Mouse (Mus musculus): ENCODE results near the gene Mab21l3. TPM values are rescaled to one million over a fixed set of nuclear protein-coding genes. Genes with fewer than 3 reads are reported as not detected.
A peak's percentile ranks its signal among the peaks of the same experiment; 100 is the strongest.

Gene Mab21l3
- polyA plus RNA-seq, 1 experiment from 2014 or later = 0.73 TPM

- Histone ChIP-seq H3K9me3 (replicated peaks) (no peaks in the 10 kb centered on the region), H3K4me3 (replicated peaks) (no peak overlapping the region), H3K4me1 (no peaks in the 10 kb centered on the region), H3K9ac (no peak overlapping the region), H3K36me3 (no peaks in the 10 kb centered on the region), H3K27ac (no peak overlapping the region), H3K4me2 (no peak overlapping the region), H3K27me3 (no peaks in the 10 kb centered on the region)
- 64% methylated on average over 10 of the region's 10 CpGs for WGBS
- peak; percentile 79 for ATAC-seq (replicated peaks; ENCODE audit: low FRiP score)
Measured at GRCm38 (mm10) chr3:101812341-101812962, 36.3 kb downstream of the Mab21l3 start.

DNA sequence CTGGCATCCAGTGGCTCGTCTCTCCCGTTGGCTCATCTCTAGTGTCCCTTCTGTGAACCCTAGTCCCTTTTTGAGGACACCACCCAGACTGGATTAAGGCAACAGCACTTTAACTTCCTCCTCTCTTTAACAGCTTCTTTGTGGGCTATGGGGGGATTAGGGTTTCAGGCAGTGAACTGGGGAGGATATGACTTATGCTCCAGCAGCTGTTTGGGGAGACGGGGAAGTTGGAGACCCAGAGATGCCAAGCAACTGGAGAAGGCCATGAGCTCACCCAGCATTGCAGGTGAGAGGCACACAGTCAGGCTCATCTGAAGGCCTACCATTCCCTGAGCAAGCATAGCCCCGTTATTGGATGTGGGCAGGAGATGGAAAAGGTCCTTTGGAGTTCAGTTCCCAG, 36.8 kb downstream of the Mab21l3 start:
- H3K4me1 ChIP-seq = peaks cover 4% of the 10 kb centered on the region
- H3K9ac ChIP-seq = no peak overlapping the region
- no peaks in the 10 kb centered on the region for H3K36me3 ChIP-seq
- H3K27me3 ChIP-seq = no peaks in the 10 kb centered on the region
- 80% methylated on average over 4 of the region's 4 CpGs for WGBS
- no peak overlapping the region for H3K27ac ChIP-seq
- no peak overlapping the region for H3K4me3 ChIP-seq (replicated peaks)
- no peak for ATAC-seq (replicated peaks; ENCODE audit: low FRiP score)
- no peaks in the 10 kb centered on the region for H3K9me3 ChIP-seq (replicated peaks)
- no peak overlapping the region for H3K4me2 ChIP-seq

GRCm38 (mm10) chr3:101807646-101808045, 41.1 kb downstream of the Mab21l3 start:
- H3K4me1 ChIP-seq = peaks cover 38% of the 10 kb centered on the region
- H3K9me3 ChIP-seq (replicated peaks) = no peaks in the 10 kb centered on the region
- H3K27ac ChIP-seq = no peak overlapping the region
- H3K4me2 ChIP-seq = no peak overlapping the region
- H3K27me3 ChIP-seq = no peaks in the 10 kb centered on the region; the same call in 1 of the 2 replicates
- no peak overlapping the region for H3K9ac ChIP-seq
- no peaks in the 10 kb centered on the region for H3K36me3 ChIP-seq
- no peak for ATAC-seq (replicated peaks; ENCODE audit: low FRiP score)
- 79% methylated on average over 6 of the region's 6 CpGs for WGBS
- no peak overlapping the region for H3K4me3 ChIP-seq (replicated peaks)

GRCm38 (mm10) chr3:101806941-101807340, 41.8 kb downstream of the Mab21l3 start:
- ATAC-seq (replicated peaks; ENCODE audit: low FRiP score) = no peak
- H3K4me1 ChIP-seq = peaks cover 41% of the 10 kb centered on the region
- H3K4me3 ChIP-seq (replicated peaks) = no peak overlapping the region
- H3K36me3 ChIP-seq = no peaks in the 10 kb centered on the region
- H3K4me2 ChIP-seq = no peak overlapping the region
- no peak overlapping the region for H3K27ac ChIP-seq
- WGBS = 58% methylated on average over 4 of the region's 4 CpGs
- no peaks in the 10 kb centered on the region for H3K9me3 ChIP-seq (replicated peaks)
- no peaks in the 10 kb centered on the region; the same call in 1 of the 2 replicates for H3K27me3 ChIP-seq
- no peak overlapping the region for H3K9ac ChIP-seq

DNA sequence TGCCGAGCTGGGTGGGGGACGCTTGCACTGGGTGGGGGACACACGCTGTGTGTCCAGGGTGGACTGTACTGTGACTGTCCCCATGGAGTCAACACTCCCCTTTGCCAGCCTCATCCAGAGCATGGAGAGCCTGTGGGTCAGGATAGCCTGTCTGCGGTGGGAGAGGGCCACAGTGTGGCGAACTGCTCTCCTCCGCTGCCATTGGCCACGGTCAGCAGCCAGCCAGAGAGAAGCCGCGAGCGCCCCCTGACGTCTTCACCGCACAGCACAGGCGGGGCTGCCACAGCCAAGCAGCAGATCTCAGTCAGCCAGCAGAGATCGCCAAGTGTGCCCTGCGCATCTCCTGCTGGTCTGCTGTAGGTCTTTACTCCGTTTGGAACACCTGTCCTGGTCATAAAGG, 42.6 kb downstream of the Mab21l3 start:
- H3K4me3 ChIP-seq (replicated peaks) = no peak overlapping the region
- peak overlapping the region; percentile 47 for H3K4me2 ChIP-seq
- H3K9me3 ChIP-seq (replicated peaks) = no peaks in the 10 kb centered on the region
- H3K4me1 ChIP-seq = peaks cover 48% of the 10 kb centered on the region
- peak overlapping the region; percentile 61 for H3K27ac ChIP-seq
- ATAC-seq (replicated peaks; ENCODE audit: low FRiP score) = peak; percentile 92
- H3K36me3 ChIP-seq = no peaks in the 10 kb centered on the region
- no peaks in the 10 kb centered on the region; the same call in 1 of the 2 replicates for H3K27me3 ChIP-seq
- no peak overlapping the region; the same call in 1 of the 2 replicates for H3K9ac ChIP-seq
- WGBS = 8% methylated on average over 16 of the region's 16 CpGs

GRCm38 (mm10) chr3:101805562-101806004, 43.2 kb downstream of the Mab21l3 start:
- H3K27me3 ChIP-seq = no peaks in the 10 kb centered on the region; the same call in 1 of the 2 replicates
- no peak overlapping the region for H3K4me3 ChIP-seq (replicated peaks)
- peak overlapping the region; percentile 63 for H3K27ac ChIP-seq
- H3K4me2 ChIP-seq = peak overlapping the region; percentile 24; the same call in 1 of the 2 replicates
- H3K36me3 ChIP-seq = no peaks in the 10 kb centered on the region
- H3K4me1 ChIP-seq = peaks cover 52% of the 10 kb centered on the region
- ATAC-seq (replicated peaks; ENCODE audit: low FRiP score) = peak; percentile 64
- WGBS = 12% methylated on average over 13 of the region's 13 CpGs
- no peak overlapping the region for H3K9ac ChIP-seq
- H3K9me3 ChIP-seq (replicated peaks) = no peaks in the 10 kb centered on the region

GRCm38 (mm10) chr3:101804971-101805561, 43.7 kb downstream of the Mab21l3 start:
- H3K4me2 ChIP-seq = peak overlapping the region; percentile 24; the same call in 1 of the 2 replicates
- WGBS = 34% methylated on average over 11 of the region's 11 CpGs

DNA sequence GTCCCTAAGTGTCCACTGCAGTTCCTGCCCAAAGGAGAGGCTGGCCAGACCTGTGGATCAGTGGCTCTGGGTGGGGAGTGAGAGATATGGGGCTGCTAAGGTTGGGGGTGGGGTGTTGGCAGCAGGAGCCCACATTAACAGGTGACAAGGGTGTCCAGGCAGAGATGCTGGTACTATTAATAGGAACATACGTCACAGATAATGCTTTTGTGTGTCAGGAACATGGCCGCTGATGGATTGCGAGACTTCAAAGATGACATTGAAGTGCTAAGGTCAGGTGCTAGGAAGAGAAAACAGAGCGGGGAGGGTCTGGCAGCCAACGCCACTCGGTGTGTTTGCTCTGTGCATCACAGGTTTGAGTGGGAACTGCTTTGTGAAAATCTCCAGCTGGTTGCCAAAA, 44.4 kb downstream of the Mab21l3 start:
- Histone ChIP-seq H3K27ac (no peak overlapping the region), H3K27me3 (no peaks in the 10 kb centered on the region; the same call in 1 of the 2 replicates), H3K9me3 (replicated peaks) (no peaks in the 10 kb centered on the region), H3K9ac (no peak overlapping the region), H3K4me2 (no peak overlapping the region), H3K36me3 (no peaks in the 10 kb centered on the region), H3K4me3 (replicated peaks) (no peak overlapping the region), H3K4me1 (peaks cover 64% of the 10 kb centered on the region)
- ATAC-seq (replicated peaks; ENCODE audit: low FRiP score) = no peak
- WGBS = 40% methylated on average over 6 of the region's 6 CpGs

More at GRCm38 (mm10) chr3:101804971-101805561, 43.7 kb downstream of the Mab21l3 start:
- no peaks in the 10 kb centered on the region; the same call in 1 of the 2 replicates for H3K27me3 ChIP-seq
- no peak overlapping the region for H3K4me3 ChIP-seq (replicated peaks)
- ATAC-seq (replicated peaks; ENCODE audit: low FRiP score) = no peak
- no peak overlapping the region for H3K9ac ChIP-seq
- H3K4me1 ChIP-seq = peaks cover 57% of the 10 kb centered on the region
- H3K36me3 ChIP-seq = no peaks in the 10 kb centered on the region
- H3K27ac ChIP-seq = peak overlapping the region; percentile 63
- no peaks in the 10 kb centered on the region for H3K9me3 ChIP-seq (replicated peaks)

GRCm38 (mm10) chr3:101803764-101804163, 45.0 kb downstream of the Mab21l3 start:
- H3K4me3 ChIP-seq (replicated peaks) = no peak overlapping the region
- no peaks in the 10 kb centered on the region for H3K9me3 ChIP-seq (replicated peaks)
- H3K27ac ChIP-seq = no peak overlapping the region
- no peak overlapping the region for H3K9ac ChIP-seq
- H3K4me2 ChIP-seq = no peak overlapping the region
- H3K4me1 ChIP-seq = peaks cover 70% of the 10 kb centered on the region
- no peaks in the 10 kb centered on the region for H3K36me3 ChIP-seq
- no peaks in the 10 kb centered on the region; the same call in 1 of the 2 replicates for H3K27me3 ChIP-seq
- WGBS = 56% methylated on average over 6 of the region's 6 CpGs
- ATAC-seq (replicated peaks; ENCODE audit: low FRiP score) = no peak

- Histone ChIP-seq H3K4me3 (replicated peaks) (no peak overlapping the region), H3K9ac (no peak overlapping the region), H3K36me3 (no peaks in the 10 kb centered on the region), H3K27me3 (no peaks in the 10 kb centered on the region; the same call in 1 of the 2 replicates), H3K4me2 (no peak overlapping the region), H3K27ac (no peak overlapping the region), H3K9me3 (replicated peaks) (no peaks in the 10 kb centered on the region), H3K4me1 (peaks cover 80% of the 10 kb centered on the region)
- no peak for ATAC-seq (replicated peaks; ENCODE audit: low FRiP score)
- WGBS = 69% methylated on average over 6 of the region's 6 CpGs
Measured at GRCm38 (mm10) chr3:101802746-101803145, 46.0 kb downstream of the Mab21l3 start.

DNA sequence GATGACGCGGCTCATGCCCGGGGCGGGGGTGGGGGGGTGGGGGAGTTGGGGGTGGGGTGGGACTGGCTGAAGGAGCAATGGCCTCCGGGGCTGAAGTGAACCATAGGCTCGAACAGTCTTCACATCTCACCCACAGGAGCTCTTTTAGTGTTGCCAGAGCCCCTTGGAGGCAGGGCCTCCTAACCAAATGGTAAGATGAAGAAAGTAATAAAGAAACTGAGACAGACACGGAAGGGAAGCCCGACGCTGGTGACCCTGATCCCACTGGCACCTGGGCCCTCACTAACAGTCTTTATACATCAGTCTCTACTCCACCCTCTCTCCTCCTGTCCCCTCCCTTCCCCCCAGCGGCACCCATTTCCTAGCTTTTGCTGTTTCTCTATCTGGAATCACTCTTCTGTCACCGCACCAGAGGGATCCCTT, 48.2 kb downstream of the Mab21l3 start:
- Histone ChIP-seq H3K36me3 (no peaks in the 10 kb centered on the region), H3K9ac (no peak overlapping the region), H3K4me1 (peaks cover 72% of the 10 kb centered on the region), H3K9me3 (replicated peaks) (no peaks in the 10 kb centered on the region), H3K27ac (0 out of 2 replicates have a peak overlapping the region, but pooled peaks have one; percentile 68), H3K4me3 (replicated peaks) (no peak overlapping the region), H3K4me2 (0 out of 2 replicates have a peak overlapping the region, but pooled peaks have one; percentile 23), H3K27me3 (no peaks in the 10 kb centered on the region; the same call in 1 of the 2 replicates)
- 15% methylated on average over 11 of the region's 11 CpGs for WGBS
- no peak for ATAC-seq (replicated peaks; ENCODE audit: low FRiP score)
